Mouse (Mus musculus): ENCODE results near the gene Rhot2.

Gene Rhot2

GRCm38 (mm10) chr17:25844396-25844901, at the start of gene Rhot2:
TSS of gene Rhot2 (minus strand) at chr17:25844851.
- DNase-seq: peak; percentile 98

- peak; percentile 75 to 85 for DNase-seq
Observed at GRCm38 (mm10) chr17:25893975-25894617, 49.4 kb upstream of the Rhot2 start.

GRCm38 (mm10) chr17:25888837-25889236, 44.2 kb upstream of the Rhot2 start:
- DNase-seq: no peak

- no peak for DNase-seq
Observed at GRCm38 (mm10) chr17:25887467-25887866, 42.8 kb upstream of the Rhot2 start.

GRCm38 (mm10) chr17:25886806-25887205, 42.2 kb upstream of the Rhot2 start:
- DNase-seq: no peak

- DNase-seq: peak in 1 of 2 experiments; percentile 55
Observed at GRCm38 (mm10) chr17:25885636-25886035, 41.0 kb upstream of the Rhot2 start.

- DNase-seq: no peak
Observed at GRCm38 (mm10) chr17:25883824-25884223, 39.2 kb upstream of the Rhot2 start.

- no peak for DNase-seq
Observed at GRCm38 (mm10) chr17:25883268-25883667, 38.6 kb upstream of the Rhot2 start.

- no peak for DNase-seq
Observed at GRCm38 (mm10) chr17:25882306-25882705, 37.7 kb upstream of the Rhot2 start.

- DNase-seq: no peak
Observed at GRCm38 (mm10) chr17:25881691-25882090, 37.0 kb upstream of the Rhot2 start.

- peak; percentile 48 to 65 for DNase-seq
Observed at GRCm38 (mm10) chr17:25880913-25881641, 36.4 kb upstream of the Rhot2 start.

- DNase-seq: no peak
Observed at GRCm38 (mm10) chr17:25880196-25880910, 35.7 kb upstream of the Rhot2 start, which contains the start of gene Wfikkn1. TSS of gene Wfikkn1 (minus strand) at chr17:25880858.

GRCm38 (mm10) chr17:25879750-25880149, 35.1 kb upstream of the Rhot2 start:
- no peak for DNase-seq

- peak; percentile 75 to 89 for DNase-seq
Observed at GRCm38 (mm10) chr17:25879261-25879660, 34.6 kb upstream of the Rhot2 start.

- no peak for DNase-seq
Observed at GRCm38 (mm10) chr17:25878611-25879180, 34.0 kb upstream of the Rhot2 start.

- DNase-seq: peak in 1 of 2 experiments; percentile 32
Observed at GRCm38 (mm10) chr17:25877741-25878610, 33.3 kb upstream of the Rhot2 start.

GRCm38 (mm10) chr17:25877025-25877424, 32.4 kb upstream of the Rhot2 start:
- DNase-seq: no peak

GRCm38 (mm10) chr17:25876347-25876915, 31.8 kb upstream of the Rhot2 start:
- DNase-seq: peak; percentile 81 to 87

- peak; percentile 92 to 94 for DNase-seq
Observed at GRCm38 (mm10) chr17:25875171-25876136, 30.8 kb upstream of the Rhot2 start.

GRCm38 (mm10) chr17:25874721-25875170, 30.1 kb upstream of the Rhot2 start, which contains the start of gene Mettl26:
TSS of gene Mettl26 (plus strand) at chr17:25875074.
- peak; percentile 93 to 95 for DNase-seq

All from kidney, postnatal 36 days (tissue).